Mouse (Mus musculus) gastrocnemius, postnatal 10 days (tissue): ENCODE measurements around the gene C1ql2. TPM values are rescaled to one million over a fixed set of nuclear protein-coding genes. Genes with fewer than 3 reads are reported as not detected.

ENCODE experiments used
- DNase-seq: peaks from one replicate; pipeline ENCODE4 v3.0.0; 2021; ENCODE audit warnings: mixed read lengths
- long read RNA-seq, 2 experiments: library from polyadenylated mRNA; stranded (forward); transcript quantifications; one replicate each; pipeline ENCODE4 v2.0.0; 2021
- total RNA-seq, 2 experiments: library from RNA; stranded (reverse); gene quantifications; 2 replicates each; pipeline ENCODE4 v1.2.3; 2021

C1ql2 gene
- total RNA-seq: not detected
- long read RNA-seq, experiment 1, partial matches to known transcripts: 0 of 1 reads
- long read RNA-seq, experiment 1, other reads (novel, unspliced or antisense): 0 of 1 reads
- long read RNA-seq, experiment 2: 0 reads

DNA sequence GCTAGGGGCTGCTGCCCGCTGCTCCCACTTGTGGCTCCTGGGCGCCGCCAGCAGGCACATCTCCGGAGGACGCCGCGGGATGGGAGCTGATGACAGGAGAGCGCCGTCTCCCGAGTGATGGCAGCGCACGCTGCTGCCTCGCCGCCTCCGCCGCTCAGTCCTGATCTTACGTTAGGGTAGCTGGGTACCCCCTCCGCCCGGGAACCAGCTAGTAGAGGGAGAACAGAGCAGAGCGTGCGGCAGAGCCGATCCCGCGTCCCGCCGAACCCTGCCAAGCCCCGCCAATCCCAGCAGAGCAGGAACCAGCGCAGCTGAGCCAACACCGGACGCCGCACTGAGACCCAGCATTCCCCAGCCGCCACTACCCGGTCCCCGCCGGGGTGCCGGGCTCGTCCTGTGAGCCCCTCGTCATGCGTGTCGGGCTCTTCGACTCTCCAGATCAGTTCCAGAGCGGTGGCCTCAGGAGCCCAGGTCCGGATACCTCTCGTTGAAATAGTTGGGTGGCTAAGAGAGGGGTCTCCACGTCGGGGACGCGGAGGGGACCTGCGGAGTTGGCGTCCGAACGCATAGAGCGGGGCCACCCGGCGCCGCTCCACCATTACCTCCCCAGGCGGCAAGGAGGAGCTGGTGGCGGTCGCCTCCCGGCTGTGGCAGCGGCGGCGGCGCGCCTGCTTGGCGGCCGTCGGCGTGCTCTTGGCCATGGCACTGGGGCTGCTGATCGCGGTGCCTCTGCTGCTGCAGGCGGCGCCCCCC lies at the start of gene C1ql2:
C1ql2 (plus strand) TSS at position 164 of the 753 bp plus-strand sequence.
- no peak for DNase-seq

DNA sequence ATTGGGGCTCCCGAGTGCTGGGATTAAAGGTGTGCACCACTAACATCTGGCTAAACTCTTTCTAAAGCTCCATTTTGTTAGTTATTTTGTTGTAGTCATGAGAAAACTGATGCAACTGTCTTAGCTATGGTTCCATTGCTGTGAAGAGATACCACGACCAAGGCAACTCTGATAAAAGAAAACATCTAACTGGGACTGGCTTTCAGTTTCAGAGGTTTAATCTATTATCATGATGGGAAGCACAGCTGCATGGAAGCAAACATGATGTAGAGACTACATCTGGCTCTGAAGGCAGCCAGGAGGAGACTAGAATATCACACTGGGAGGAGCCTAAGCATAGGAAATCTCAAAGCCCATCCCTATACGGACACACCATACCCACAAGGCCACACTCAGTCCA lies 48.7 kb upstream of the C1ql2 start:
- no peak for DNase-seq

DNA sequence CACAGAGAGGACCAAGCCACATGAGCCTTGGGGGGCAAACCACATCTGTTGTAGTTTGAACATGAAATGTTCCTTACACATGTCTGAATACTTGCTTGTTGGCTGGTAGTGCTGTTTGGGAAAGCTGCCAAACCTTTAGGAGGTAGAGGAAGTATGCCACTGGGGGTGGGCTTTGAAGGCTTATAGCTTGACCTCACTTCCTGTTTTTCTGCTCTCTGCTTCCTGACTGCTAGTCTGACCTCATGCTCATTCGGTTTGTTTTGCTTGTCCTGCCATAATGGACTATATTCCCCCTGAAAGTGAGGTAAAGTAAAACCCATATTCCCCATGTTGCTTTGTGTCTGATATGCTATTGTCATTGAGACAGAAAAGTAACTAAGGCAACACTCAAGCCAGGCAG lies 46.6 kb upstream of the C1ql2 start:
- no peak for DNase-seq

DNA sequence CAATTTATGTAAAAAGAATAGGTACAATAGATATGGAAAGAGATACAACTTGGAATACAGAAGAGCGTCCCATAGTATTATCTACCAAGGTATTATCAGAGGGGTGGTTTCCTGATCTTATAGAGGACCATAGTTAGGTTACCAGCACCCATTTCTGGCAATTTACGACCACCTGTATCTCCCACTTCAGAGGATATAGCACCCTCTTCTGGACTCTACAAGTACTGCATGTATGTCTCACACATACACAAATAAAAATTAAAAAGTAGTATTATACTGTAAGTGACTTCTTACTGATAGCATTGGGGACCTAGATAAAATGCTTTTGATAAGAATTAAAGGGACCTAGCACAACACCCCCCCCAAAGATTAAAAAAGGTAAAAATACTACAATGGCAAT lies 43.4 kb upstream of the C1ql2 start:
- no peak for DNase-seq

DNA sequence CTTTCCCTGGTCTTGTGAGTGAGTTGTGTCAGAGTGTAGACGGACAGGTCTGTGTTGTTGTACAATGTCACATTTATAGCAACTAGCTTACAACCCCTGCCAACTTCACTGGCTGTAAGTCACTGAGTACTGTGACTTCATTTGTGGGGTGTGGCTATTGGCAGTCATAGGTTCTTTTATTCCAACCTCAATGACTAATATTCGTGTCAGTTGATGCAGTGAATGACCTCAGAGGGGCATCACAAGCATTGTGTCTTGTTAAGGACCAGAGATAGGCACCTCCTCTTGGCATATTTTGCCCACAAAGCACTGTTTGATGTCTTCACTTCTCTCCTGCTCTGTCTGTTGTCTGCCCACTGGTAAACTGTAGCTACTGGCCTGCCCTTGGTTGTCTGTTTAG lies 34.6 kb upstream of the C1ql2 start:
- no peak for DNase-seq

DNA sequence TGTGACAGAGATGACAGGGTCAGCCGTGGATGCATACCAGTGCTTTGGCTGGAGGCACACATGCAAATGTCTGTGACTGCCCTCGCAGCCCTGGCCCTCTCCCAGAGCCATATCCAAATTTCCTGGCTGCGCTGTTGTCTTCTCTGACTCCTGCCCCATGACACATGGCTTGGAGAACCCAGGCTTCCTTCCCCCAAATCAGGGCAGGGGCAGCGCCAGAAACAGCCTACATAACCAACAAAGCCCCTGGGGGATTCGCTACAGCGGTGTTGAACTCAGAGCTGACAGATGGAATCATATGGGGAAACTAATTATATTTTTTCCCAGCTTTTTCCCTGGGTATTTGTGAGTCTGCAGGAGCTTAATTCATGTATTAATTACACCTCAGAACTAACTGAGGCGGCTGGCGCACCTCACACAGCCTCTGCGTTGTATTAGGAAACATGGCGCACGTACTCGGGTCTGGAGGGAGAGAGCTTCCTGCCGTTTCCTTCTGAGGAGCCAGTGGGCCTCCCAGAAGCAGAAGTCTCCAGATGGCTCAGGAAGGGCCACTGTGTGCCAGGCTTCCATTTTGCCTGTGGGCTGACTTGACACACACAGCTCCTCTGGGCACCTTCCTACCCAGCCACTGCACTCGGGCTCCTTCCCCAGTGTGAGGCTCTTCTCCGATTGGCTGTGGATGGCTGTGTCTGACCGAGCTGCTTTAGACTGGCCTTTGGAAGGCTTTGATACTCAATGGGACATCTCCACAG lies 18.9 kb upstream of the C1ql2 start:
- DNase-seq: no peak

DNA sequence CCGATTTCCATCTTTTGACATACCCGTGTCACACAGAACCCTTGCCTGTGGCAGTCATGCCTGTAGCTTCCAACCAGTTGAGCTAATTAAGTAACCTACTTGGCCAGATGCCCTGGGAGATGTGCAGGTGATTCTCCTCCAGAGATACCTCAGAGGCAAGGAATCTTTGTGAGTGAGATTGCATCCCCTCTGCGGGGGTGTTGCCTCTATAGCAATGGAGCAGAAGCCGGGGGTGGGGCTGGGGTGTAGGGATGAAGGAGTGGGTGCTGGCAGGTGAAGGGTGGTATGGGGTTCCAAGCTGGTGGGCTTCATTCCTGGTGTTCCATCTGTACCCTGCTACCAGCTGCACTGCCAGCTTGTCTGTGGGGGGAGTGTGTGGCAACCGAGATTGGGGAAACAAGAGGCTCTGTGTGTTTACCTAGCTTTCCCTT lies 17.2 kb upstream of the C1ql2 start:
- no peak for DNase-seq

DNA sequence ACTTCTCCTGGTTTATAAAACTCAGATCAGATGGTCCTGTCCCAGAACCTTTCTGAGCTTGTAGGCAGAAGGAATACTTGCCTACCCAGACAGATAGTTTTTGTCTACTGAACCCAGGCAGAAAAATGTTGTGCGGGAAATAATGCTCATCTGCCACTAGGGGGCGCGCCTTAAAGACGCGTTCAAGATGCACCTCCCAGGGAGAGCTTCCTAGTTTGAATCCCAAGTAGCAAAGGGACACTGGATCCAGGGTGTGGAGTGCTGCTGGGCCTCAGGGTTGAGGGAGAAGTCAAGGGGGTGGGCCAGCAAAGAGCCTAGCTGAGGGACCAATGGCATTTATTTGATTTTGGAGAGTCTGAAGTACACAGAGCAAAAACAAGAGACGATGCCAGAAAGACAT lies 12.7 kb upstream of the C1ql2 start:
- DNase-seq: peak; percentile 45

DNA sequence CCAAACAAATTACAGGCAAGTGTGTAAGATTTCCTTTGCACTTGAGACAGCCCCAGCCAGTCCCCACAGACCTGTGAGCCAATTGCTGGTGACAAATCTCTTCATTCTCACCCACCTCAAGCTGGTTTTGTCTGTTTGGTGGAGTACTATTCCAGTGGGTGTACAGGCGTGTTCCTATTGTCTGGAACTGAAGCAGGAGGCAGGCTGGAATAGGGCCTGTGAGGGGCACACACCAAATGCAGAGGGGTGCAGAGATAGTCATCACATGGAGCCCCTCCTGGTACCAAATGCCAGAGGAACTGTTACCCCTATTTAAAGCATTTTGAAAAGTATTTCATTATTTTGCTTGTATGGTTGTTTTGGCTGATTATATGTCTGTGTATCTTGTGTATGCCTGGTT lies 12.2 kb upstream of the C1ql2 start:
- DNase-seq: no peak

DNA sequence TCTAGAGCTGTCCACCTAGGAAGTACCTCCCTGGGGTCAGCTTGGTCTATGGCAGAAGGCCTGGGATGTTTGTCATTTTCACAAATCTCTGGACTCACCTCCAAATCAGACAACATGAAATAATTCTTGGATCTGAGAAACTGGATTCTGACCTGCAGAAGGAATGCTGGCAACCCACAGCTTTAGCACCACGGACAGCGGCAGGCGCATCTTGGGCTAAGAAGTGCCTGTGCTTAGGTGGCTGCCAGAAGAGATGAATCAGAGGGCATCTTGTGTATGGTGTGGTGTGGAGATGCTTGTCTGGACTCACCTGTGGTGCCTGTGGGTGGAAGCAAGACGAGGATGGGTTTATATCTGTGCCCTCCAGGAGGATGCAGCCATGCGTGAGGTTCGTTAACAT lies 8.5 kb upstream of the C1ql2 start:
- DNase-seq: peak; percentile 49

DNA sequence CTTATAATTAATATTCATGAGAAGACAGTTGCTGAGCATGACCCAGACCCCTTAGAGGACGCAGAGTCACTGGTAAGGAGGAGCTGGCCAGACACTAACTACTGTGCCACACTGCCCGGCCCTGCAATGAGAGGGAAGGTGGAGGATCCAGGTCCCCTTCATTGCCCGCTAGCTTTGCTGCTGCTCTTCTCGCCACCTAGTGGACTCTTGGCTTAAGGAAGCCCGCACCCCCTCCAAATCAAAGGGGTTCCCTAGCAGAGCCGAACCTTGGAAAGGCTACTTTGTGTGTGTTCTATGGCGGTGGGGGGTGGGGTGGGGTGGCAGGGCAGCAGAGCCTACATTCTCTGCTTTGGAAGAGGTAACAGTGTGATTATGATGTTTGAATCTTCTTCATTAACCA lies 2.4 kb upstream of the C1ql2 start:
- peak; percentile 10 for DNase-seq

DNA sequence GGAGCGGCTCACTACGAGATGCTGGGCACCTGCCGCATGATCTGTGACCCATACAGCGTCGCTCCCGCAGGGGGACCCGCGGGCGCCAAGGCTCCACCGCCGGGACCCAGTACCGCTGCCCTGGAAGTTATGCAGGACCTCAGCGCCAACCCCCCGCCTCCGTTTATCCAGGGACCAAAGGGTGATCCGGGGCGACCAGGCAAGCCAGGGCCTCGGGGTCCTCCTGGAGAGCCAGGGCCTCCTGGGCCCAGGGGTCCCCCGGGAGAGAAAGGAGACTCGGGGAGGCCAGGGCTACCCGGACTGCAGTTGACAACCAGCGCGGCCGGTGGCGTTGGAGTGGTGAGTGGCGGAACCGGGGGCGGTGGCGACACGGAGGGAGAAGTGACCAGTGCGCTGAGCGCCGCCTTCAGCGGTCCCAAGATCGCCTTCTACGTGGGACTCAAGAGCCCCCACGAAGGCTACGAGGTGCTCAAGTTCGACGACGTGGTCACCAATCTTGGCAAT lies 842 bp downstream of the C1ql2 start:
- DNase-seq: peak; percentile 14

DNA sequence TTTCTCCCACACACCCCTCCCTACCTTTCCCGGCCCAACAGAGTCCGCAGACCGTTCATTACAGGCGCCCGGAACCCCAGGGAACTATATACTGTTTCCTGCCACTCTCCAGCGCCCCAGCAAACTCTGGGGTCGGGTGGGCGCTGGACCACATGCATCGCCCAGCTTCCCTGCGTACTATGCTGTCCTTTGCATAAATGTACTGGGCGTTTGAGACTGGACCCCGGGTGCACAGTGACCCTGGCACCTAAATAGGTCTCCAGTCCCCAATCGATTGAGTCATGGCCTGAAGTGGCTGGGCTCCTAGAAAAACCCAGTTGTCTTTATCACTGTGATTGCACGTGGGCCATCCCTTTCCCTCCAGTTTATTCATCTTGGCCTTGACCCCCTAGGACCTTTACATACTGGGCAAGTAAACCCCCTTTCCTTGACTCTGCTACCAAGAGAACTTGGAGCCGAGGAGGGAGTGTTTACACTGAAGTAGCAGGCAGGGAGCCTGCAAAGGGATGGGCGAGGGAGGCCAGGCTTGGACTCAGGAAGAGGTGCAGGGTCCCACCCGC lies 1.5 kb downstream of the C1ql2 start:
- no peak for DNase-seq

DNA sequence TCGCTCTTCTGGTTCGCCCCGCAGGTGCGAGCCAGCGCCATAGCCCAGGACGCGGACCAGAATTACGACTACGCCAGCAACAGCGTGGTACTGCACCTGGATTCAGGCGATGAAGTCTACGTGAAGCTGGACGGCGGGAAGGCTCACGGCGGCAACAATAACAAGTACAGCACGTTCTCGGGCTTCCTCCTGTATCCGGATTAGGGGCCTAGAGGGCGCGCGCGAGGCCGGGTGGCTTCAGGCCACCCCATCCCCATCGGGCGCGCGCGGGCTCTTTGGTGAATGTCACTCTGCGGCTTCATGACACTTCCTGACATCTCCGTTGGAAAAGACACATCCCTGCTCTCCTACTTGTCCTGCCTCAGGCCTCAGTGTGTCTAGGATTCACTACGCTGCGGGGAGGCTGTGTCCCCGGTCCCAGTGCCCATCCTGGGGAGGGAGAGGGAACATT lies 2.0 kb downstream of the C1ql2 start:
- DNase-seq: peak; percentile 21

DNA sequence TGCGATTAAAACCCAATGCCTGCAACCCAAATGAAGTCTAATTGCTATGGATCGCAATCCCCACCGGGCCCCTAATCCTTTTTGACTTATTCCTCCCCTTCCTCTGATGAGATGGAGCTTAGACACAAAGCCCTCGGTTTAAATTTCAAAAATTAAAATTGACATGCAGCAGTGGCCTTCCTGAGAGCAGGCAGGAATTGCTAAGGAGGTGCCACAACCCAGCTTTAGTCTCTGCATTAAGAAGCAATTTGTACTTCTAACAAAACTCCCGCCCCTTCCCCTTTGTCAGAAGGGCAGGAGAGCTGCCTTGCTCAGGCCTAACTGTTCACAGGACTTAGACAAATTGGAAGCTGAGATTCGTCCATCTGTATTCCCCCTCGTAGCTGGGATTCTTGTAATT lies 4.6 kb downstream of the C1ql2 start:
- no peak for DNase-seq

DNA sequence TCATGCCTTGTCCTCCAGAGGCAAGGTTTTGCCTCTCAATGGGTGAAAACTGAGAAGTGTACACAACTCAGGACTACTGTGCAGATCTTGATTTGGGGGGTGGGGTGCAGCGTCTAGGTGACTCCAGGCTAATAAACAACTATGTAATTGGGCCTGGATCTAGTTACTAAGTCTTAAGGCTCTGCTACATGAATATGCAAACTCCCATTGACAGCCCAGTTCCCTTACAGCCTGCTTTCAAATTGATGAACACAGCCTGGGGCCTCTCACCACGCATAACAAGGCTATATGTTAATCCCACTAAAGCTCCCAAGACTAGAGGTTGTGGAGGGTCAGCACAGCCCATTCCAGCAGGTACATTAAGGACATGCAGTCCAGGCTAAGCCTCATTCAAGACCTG lies 14.0 kb downstream of the C1ql2 start:
- no peak for DNase-seq

DNA sequence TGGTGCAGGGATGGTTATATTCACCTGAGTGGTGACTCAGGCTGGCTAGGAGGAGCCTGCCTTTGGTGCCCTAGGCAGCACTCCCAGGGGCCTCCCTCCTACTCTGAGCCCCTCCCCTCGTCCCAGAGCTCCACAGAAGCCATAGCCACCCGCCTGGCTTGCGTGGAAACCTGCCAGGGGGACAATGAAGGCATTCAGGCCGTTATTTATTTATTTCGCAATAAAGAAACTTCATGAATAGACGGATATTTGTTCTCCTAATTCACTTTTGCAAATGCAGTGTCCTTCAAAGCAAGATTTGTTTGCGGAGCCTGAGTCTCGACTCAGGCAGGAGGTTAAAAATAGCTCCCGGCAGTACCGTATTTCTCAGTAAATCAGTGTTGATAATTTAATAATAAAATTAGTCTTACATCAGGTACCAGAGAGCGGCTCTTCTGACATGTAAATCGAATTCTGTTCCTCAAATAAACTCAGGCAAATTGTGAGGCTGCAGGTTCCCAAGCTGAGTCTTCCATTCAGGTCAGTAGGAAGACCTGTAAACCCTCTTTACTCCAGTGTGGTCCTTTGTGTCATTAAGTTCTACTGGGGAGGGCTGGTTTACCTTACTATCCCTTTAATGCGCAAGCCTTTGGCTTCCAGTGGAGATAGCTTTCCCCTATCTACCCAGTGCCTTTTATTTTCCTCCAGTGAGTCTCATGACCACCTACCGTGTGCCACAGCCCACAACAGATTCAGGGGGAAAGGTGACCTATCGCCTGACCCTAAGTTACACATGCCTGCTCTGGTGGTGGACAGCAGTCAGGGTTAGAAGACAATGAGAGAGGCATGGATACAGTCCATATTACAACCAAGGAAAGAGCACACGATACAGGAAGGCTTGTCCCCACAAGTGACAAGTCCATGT lies 17.2 kb downstream of the C1ql2 start:
- peak; percentile 5 for DNase-seq

DNA sequence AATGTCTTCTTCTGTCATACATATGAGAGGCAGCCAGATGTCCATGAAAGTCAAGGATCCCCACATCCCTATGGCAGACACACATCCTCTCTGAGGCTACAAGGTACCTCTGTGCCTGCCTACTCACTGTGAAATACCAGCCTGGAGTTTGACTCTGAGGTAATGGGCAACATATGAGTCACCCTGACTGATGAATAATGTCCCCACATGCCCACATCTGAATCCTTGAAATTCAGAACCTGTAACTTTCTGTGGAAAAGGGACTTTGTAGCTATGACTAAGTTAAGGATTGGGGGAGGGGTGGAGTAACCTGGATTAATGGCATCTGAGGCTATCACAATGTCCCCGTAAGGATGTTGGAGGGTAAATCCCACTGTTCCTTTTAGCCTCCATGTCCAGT lies 23.3 kb downstream of the C1ql2 start:
- DNase-seq: no peak

DNA sequence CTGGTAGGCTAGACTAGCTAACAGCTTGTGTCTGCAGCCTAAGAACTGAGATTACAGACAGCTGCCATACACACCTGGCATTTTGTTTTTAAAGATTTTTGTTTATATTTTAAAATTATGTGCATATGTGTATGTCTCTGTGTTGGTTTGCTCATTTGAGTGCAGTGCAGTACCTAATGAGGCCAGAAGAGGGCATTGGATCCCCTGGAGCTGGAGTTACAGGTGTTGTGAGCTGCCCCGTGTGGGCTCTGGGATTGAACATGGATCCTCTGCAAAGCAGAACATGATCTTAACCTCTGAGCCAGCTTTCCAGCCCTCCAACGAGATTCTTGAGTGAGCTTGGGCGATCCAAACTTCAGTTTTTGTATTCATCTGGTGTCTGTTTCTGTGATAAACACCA lies 27.8 kb downstream of the C1ql2 start:
- no peak for DNase-seq

DNA sequence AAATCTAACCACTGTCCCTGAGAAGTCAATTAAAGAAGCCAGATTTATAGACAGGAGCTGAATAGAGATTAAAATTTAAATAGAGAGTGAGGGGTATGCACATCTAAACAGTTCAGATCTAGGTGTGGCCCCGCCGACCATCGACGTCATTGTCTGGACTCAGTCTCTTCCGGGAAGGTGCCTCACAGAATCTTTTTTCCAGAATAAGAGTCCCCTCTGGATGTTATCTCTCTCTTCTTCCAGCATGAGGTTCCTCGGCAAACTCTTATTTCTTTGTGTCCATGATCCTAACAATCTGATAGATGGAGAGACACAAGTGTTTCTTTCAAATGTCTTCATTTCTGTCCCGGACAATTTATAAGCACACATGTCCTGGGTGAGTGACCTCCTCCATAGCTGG lies 33.7 kb downstream of the C1ql2 start:
- no peak for DNase-seq

DNA sequence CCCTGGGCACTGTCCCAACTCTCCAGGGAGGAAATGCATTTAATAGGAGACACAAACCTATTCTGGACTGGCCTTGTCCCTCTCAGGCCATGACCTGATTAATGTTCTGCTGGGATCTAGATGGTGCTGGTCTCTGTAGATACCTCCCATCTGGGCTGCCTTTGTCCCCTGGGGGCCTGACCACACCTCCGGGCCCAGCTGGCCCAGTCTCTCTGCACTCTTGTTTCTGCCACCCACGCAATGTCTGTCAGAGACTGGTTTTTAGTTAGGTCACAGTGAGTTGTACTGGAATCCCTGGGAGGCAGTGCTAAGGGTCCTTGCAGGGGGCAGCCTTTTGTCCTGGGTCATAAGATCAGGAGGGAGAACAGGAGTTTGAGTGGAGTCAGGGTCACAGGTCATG lies 34.5 kb downstream of the C1ql2 start:
- DNase-seq: no peak

DNA sequence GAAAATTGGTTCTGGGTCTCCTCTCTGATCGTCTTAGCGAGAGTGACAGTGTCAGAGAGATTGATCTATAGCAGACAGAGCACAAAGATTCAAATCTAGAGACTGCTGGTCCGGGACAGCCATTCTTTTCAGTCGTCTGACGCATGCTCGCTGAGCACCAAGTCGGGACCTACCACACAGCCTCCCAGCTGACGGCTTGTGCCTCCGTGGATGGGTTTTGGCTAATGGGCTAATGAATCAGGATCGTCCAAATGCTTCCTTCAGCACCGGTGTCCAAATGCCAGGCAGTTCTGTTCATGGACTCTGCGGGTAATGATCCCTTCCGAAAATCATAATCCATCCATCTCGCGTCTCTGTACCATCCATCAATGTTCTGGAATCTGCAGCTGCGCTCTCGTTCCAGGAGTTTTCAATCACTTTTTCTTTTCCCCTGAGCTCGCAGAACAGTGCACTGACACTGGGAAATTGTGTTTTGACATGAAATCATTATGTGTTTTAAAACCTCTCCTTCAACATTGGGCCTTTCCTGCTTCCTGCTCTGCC lies 44.7 kb downstream of the C1ql2 start:
- DNase-seq: no peak
